Mouse (Mus musculus) stomach, postnatal 0 days (tissue): ENCODE measurements around the gene Pi4k2a.

Source experiments
- CTCF ChIP-seq: IDR thresholded peaks from 2 replicates; pipeline ENCODE4 v1.5.1; 2016; ENCODE audit warnings: antibody characterized with exemption, low read depth, mild to moderate bottlenecking, moderate library complexity
- EP300 ChIP-seq: optimal IDR thresholded peaks from 2 replicates; pipeline ENCODE3; 2016; ENCODE audit warnings: antibody characterized with exemption

- TF ChIP-seq CTCF (peak; percentile 61), EP300 (no peak)
Observed at GRCm38 (mm10) chr19:42071221-42071620, 19.0 kb upstream of the Pi4k2a start.
